8 mouse cellular contexts compared by ENCODE assay signal in the genomic region with DNA sequence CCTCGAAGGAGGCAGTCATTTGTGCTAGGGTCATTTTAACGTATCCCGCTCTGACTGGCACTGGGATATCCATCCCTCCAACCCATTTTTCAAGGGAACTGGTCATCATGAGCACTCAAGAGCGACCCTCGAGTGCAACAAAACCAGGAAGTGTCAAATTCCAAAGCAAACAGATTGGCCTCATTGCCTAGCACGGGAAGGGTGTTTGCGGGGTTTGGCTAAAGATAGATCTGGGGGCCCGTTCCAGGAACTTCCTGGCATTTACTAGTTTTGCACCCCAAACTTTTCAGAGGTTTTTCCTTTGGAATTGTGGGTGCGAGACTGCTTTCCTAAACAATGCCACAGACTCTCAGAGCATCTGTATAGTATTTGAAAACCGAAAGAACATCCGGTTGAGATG. TPM values are rescaled to one million over a fixed set of nuclear protein-coding genes. Genes with fewer than 3 reads are reported as not detected.
A peak's percentile ranks its signal among the peaks of the same experiment; 100 is the strongest.
DNase-seq lines count a peak whose midpoint lies in the region; ATAC-seq and TF ChIP-seq lines count a peak whose summit lies in the region.

No protein-coding gene starts in this region.

- no peak for DNase-seq in heart, adult 2 months
- DNase-seq in heart, adult 8-10 months (ENCODE audit: low spot score): no peak
- no peak for DNase-seq in thymus, postnatal 14 days
- DNase-seq in spleen, postnatal 4 days (ENCODE audit: low spot score in 2 of 2): no peak
- DNase-seq in thymus, adult 18-20 months: no peak

- H3K36me3 ChIP-seq in heart, adult 2 months (ENCODE audit: control insufficient read depth, insufficient read depth, low read length): no peaks in the 10 kb centered on the region
- no peaks in the 10 kb centered on the region for H3K36me3 ChIP-seq in embryonic facial prominence, embryonic 13.5 days
- H3K36me3 ChIP-seq in intestine, embryonic 16.5 days (ENCODE audit: control insufficient read depth, insufficient read depth, low read length): no peaks in the 10 kb centered on the region
- no peaks in the 10 kb centered on the region for H3K36me3 ChIP-seq in midbrain, embryonic 15.5 days (replicated peaks)

- peaks cover 4% of the 10 kb centered on the region for H3K4me1 ChIP-seq in heart, adult 2 months (ENCODE audit: control insufficient read depth, insufficient read depth, low read length)
- peaks cover 19% of the 10 kb centered on the region for H3K4me1 ChIP-seq in embryonic facial prominence, embryonic 13.5 days
- peaks cover 13% of the 10 kb centered on the region for H3K4me1 ChIP-seq in intestine, embryonic 16.5 days (ENCODE audit: control insufficient read depth, insufficient read depth, low read length)
- H3K4me1 ChIP-seq in midbrain, embryonic 15.5 days: peaks cover 10% of the 10 kb centered on the region; the same call in 1 of the 2 replicates

- intact Hi-C loops in heart, adult 2 months (cut with DNase I): loop anchor here (5.0 to 10.0 kb wide), 3 partner anchors 133 to 387 kb away; a partner anchor contains a TSS

- H3K27ac ChIP-seq in heart, adult 2 months: peak overlapping the region; percentile 96
- no peak overlapping the region for H3K27ac ChIP-seq in embryonic facial prominence, embryonic 13.5 days
- H3K27ac ChIP-seq in intestine, embryonic 16.5 days (ENCODE audit: low read length): no peak overlapping the region
- no peak overlapping the region for H3K27ac ChIP-seq in midbrain, embryonic 15.5 days

- no peak for TF ChIP-seq POLR2A in heart, adult 2 months (IDR thresholded peaks at IDR 0.05; ENCODE audit: insufficient read depth, low read depth, low read length)

- peak overlapping the region; percentile 83 for H3K4me2 ChIP-seq in embryonic facial prominence, embryonic 13.5 days
- H3K4me2 ChIP-seq in intestine, embryonic 16.5 days (ENCODE audit: low read depth, low read length): peak overlapping the region; percentile 98
- peak overlapping the region; percentile 66 for H3K4me2 ChIP-seq in midbrain, embryonic 15.5 days

- H3K4me3 ChIP-seq in heart, adult 2 months: peak overlapping the region; percentile 98
- peak overlapping the region; percentile 83 for H3K4me3 ChIP-seq in embryonic facial prominence, embryonic 13.5 days
- H3K4me3 ChIP-seq in intestine, embryonic 16.5 days (ENCODE audit: low read length): peak overlapping the region; percentile 71
- peak overlapping the region; percentile 72 for H3K4me3 ChIP-seq in midbrain, embryonic 15.5 days

- 0 out of 2 replicates have a peak, but pooled peaks cover 1% of the 10 kb centered on the region for H3K79me2 ChIP-seq in heart, adult 2 months (replicated peaks; ENCODE audit: control insufficient read depth, insufficient read depth, low read length)

- no peak for TF ChIP-seq CTCF in heart, adult 2 months (IDR thresholded peaks at IDR 0.05)

- TF ChIP-seq EP300 in heart, adult 2 months (IDR thresholded peaks at IDR 0.05; ENCODE audit: insufficient read depth, low read depth, low read length): no peak

- H3K9me3 ChIP-seq in embryonic facial prominence, embryonic 13.5 days: no peaks in the 10 kb centered on the region
- no peaks in the 10 kb centered on the region for H3K9me3 ChIP-seq in intestine, embryonic 16.5 days (ENCODE audit: control insufficient read depth, low read length)
- no peaks in the 10 kb centered on the region for H3K9me3 ChIP-seq in midbrain, embryonic 15.5 days

- no peak for ATAC-seq in embryonic facial prominence, embryonic 13.5 days (ENCODE audit: insufficient number of reproducible peaks, insufficient read depth, low FRiP score, low TSS enrichment, low read depth)
- no peak for ATAC-seq in intestine, embryonic 16.5 days
- no peak for ATAC-seq in midbrain, embryonic 15.5 days (replicated peaks)

- no peak overlapping the region for H3K9ac ChIP-seq in heart, adult 2 months (ENCODE audit: low read depth, low read length)
- peak overlapping the region; percentile 94; the same call in 1 of the 2 replicates for H3K9ac ChIP-seq in embryonic facial prominence, embryonic 13.5 days
- 0 out of 2 replicates have a peak overlapping the region, but pooled peaks have one; percentile 90 for H3K9ac ChIP-seq in intestine, embryonic 16.5 days (ENCODE audit: low read depth, low read length)
- H3K9ac ChIP-seq in midbrain, embryonic 15.5 days: 0 out of 2 replicates have a peak overlapping the region, but pooled peaks have one; percentile 65

- H3K27me3 ChIP-seq in heart, adult 2 months (ENCODE audit: control insufficient read depth, insufficient read depth, low read length): no peaks in the 10 kb centered on the region
- no peaks in the 10 kb centered on the region for H3K27me3 ChIP-seq in embryonic facial prominence, embryonic 13.5 days
- H3K27me3 ChIP-seq in intestine, embryonic 16.5 days (replicated peaks; ENCODE audit: control insufficient read depth, insufficient read depth, low read length): no peaks in the 10 kb centered on the region
- no peaks in the 10 kb centered on the region for H3K27me3 ChIP-seq in midbrain, embryonic 15.5 days (replicated peaks)

- WGBS in heart, adult 2 months: 27% methylated on average over 11 of the region's 11 CpGs
- WGBS in embryonic facial prominence, embryonic 13.5 days: 12% methylated on average over 11 of the region's 11 CpGs
- WGBS in intestine, embryonic 16.5 days: 26% methylated on average over 11 of the region's 11 CpGs
- 32% methylated on average over 11 of the region's 11 CpGs for WGBS in midbrain, embryonic 15.5 days

RNA-seq across cellular contexts. Expression of a gene that starts 1.4 kb away (rescaled TPM):
- total RNA-seq in heart, adult 2 months (2021): 10 to 100 TPM; 54.0 to 57.1 TPM
- 25.1 and 44.0 TPM in 2 replicates for polyA plus RNA-seq in heart, adult 2 months (2012; rRNA removed)
- 10 to 100 TPM; 43.4 to 66.5 (median 48.8) TPM for total RNA-seq in heart, adult 8-10 months (2022)
- 34.4 and 37.0 TPM in 2 replicates for polyA plus RNA-seq in embryonic facial prominence, embryonic 13.5 days (2015; fragmentation: Nextera tagmentation; extraction: Ambion mirVana)
- polyA plus RNA-seq in intestine, embryonic 16.5 days (2015; fragmentation: Nextera tagmentation; extraction: Ambion mirVana): 14.3 and 14.7 TPM in 2 replicates
- polyA plus RNA-seq in midbrain, embryonic 15.5 days (2015; fragmentation: Nextera tagmentation; extraction: Ambion mirVana): 43.3 and 46.6 TPM in 2 replicates
